Mouse (Mus musculus): ENCODE data around the gene Tex44.
A peak's percentile ranks its signal among the peaks of the same experiment; 100 is the strongest.

The Tex44 gene

DNA sequence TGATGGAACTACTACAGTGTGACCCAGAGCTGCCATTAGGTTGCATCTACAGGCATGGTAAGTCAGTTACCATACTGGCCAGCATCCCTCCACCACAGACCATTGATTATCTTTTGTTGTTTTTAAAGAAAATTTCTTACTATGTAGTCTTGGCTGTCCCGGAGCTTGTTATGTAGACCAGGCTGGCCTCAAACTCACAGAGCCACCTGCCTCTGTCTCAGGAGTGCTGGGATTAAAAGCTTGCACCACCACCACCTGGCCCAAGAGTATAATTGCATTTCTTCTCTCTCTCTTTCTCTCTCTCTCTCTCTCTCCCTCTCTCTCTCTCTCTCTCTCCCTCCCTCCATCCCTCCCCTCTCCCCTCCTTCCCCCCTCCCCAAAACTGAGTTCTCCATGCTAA lies 1.8 kb upstream of the Tex44 start:
- no peak for DNase-seq

DNA sequence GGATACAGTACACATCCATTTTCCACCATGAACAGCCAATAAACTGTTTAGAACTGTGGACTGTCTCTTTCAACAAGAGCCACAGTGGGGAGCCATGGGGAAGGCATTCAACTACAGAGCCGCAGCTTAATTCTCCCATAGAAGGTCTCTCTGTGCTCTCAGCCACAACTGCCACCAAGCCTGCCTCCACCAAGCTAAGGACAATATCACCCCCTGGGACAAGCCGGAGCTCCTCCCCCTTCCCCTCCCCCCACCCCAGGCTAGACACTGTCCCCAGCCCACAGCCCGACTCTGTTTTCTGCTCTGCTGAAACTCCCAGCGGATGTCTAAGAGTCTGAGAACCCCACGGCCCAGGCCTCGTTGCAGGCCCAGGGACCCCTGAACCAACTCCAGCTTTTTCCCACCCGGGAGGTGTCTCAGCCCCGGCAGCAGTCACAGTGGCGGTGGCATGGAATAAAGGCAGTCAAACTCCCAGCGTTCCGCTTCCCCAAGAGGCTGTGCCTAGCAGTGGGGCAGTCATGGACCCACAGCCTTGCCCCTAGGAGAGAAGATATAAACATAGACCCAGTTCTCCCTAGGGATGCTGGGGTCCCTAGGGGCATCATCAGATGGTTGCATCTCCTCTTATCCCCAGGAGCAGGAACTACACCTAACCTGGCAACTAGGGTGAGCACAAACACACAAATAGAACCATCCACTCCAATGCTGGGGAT lies 1.1 kb upstream of the Tex44 start:
- no peak for DNase-seq

DNA sequence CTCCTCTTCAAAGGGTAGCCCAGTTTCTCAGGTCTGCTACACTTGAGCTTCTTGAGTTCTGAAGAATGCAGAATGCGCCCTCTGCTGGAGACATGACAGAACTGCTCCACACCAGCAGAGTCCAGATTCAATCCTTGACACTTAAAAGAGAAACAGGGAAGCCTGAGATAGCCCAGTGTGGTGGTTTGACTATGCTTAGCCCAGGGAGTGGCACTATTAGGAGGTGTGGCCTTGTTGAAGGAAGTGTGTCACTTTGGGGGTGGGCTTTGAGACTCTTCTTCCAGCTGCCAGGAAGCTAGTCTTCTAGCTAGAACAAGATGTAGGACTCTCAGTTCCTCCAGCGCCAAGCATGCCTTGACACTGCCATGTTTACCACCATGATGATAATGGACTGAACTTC lies 3.9 kb downstream of the Tex44 start:
- DNase-seq, result peak; percentile 86

DNA sequence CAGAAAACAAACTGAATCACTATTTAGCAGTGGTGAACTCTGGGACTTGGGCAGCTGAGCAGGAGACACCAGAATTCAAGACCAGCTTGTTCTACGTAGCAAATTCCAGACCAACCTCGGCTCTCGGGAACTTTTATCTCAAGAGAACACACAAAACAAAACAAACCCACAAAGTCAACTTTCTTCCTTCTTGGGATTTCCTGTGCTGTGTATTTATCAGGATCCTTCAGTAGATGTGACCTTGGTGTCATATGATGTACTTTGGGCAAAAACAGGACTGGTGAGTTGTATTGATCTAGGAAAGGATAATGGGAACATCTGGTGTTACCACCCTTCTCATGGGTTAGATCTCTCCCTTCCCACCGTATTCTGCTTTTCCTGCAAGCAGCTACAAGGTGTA lies 6.6 kb downstream of the Tex44 start:
- DNase-seq, result no peak

DNA sequence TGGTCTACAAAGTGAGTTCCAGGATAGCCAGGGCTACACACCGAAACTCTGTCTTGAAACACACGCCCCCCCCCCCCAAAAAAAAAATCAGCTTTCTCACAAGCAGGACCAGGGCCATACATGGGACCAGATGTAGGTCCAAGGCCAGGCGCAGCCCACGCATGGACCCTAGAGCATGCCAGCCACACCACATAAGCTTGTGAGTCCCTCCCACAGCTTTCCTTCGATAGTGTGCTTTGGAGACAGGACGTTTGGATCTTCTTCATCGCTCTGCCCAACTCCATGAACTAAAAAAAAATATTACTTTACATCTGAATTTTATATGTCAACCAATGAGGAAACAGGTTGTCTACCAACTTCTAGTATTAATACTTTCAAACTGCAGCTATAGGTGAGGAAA lies 7.2 kb downstream of the Tex44 start:
- DNase-seq, result no peak

DNA sequence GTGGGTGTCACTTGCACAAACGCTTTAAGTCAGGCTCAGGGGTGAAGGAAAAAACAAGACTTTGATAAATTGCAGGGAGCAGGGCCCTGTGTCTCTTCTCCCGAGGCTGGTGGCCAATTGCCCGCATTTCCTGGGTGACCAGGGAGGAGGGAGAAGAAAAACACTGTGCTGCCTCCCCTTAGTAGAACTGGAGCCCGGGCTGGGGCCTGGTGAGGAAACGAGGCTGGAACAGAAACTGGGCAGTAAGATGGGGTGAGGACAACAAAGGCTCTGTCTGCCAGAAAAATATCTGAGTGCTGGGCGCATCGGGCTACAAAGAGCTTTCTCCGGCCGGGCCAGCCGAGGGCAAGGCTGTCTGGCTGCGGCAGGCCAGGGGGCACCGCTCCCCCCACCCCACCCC lies 7.9 kb downstream of the Tex44 start:
- no peak for DNase-seq

DNA sequence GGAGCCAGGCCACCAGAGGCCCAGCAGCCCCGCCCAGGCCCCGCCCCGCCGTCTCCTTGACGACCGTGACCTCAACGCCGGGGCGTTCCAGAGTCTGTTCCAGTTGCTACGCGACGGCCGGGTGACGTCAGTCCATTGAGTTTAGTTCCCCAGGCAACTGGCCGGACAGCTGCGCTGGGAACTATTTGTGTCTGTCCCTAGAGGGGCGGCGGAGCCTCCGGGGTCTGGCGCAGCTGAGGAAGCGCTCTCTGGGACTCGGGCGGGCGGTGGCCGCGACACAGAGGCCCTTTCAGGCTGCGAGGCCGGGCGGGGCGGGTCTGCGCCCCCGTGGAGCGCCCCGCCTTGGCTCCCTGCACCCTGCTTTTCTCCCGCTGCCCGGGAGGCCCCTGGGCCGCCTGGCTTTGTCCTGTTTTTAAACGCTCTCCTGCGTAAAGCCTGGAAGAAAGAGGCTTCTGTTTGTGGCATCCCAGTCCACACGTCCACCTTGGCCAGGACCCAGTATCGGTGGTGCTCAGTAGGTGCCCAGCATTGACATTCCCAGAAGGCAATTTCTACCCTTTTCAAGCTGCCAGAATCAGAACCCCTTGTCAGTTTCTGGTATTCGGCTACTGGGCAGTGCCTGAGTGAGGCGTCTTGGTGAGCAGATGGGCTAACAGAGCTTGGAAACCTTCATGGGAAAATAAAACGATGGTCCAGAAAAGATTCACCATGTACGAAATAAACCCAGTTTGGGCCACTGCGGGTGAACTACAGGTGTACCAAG lies 8.5 kb downstream of the Tex44 start:
- DNase-seq, result peak; percentile 100

DNA sequence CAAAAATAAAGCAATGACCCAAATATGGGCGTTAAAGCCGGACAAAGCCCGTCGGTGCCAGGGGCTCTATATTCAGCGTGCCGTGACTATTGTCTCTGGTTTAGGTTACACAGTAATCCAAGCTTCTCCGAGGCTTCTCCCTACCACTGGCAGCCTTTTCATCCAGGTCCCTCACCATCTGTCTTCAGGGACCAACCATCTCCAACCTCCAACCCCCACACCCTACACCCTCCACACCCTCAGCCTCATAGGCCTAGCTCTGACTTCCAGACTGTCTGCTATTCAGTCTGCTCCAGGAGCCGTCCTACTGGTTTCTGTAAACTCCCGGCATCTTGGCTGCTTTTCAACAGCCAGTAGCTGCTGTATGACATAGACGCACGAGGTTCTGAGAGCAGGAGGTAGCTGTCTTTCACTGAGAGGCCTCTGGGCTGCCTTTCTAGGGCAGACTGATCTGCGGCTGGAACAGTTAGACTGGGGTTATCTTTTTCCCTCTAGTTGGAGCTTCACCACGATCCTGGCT lies 9.2 kb downstream of the Tex44 start:
- DNase-seq, result peak; percentile 74

DNA sequence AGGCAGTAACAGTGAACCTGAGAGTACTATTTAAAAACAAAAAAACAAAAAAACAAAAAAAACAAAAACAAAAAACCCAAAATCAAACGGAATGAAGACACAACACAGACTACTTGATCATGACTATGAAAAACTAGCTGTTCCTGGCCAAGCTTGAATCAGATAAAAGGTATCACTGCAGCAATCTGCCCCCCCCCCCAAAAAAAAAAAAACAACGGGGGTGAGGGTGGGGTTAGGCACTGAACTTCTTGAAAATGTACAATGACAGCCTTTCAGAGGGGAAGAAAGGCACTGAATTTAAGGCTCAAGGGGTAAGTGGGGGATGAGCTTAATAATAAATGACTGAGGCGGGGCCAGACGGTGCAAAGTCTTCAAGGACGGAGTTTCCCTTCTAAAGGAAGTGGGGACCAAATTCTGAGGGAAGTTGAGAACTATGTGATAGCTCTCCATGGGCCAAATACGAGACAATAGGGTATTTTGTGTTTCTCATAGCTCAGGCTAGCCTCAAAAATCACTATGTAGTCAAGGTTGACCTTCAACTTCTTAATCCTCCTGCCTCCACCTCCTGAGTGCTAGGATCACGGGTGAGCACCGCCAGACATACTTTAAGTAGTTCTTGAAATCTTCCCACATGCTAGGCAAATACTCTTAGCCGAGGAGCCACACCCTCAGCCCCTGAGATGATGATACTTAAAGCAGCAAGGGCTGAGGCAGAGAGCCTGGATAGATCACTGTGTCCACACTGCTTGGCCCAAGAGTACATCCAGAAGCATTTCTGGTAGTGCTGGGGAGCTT lies 11.3 kb downstream of the Tex44 start:
- DNase-seq, result no peak

DNA sequence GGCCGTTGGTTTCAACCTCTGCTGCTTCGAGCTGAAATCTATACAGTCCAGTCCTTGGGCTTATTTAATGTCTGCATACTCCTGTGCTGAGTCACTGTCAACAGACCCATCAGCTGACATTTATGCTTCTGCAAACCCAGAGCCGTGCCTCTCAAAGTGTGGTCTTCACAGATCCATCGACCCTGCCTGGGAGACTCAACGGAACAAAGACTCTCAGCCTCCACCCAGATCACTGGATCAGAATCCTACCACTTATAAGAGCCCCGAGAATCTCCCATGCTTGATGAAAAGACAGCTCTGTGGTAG lies 11.8 kb downstream of the Tex44 start:
- DNase-seq, result no peak

DNA sequence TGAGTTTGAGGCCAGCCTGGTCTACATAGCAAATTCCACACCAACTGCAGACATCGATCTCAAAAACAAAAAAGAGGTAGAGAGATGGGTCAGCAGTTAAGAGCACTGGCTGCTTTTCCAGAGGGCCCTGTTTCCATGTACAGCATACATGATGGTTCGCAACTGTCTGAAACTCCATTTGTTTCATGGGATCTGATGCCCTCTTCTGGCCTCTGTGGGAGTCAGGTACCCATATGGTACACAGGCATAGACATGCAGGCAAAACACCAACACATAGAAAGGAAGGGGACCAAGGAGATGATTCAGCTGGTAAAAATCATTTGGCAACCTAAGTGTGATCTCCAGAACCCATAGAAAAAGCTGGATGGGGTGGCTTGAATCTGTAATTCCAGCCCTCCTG lies 12.4 kb downstream of the Tex44 start:
- no peak for DNase-seq

DNA sequence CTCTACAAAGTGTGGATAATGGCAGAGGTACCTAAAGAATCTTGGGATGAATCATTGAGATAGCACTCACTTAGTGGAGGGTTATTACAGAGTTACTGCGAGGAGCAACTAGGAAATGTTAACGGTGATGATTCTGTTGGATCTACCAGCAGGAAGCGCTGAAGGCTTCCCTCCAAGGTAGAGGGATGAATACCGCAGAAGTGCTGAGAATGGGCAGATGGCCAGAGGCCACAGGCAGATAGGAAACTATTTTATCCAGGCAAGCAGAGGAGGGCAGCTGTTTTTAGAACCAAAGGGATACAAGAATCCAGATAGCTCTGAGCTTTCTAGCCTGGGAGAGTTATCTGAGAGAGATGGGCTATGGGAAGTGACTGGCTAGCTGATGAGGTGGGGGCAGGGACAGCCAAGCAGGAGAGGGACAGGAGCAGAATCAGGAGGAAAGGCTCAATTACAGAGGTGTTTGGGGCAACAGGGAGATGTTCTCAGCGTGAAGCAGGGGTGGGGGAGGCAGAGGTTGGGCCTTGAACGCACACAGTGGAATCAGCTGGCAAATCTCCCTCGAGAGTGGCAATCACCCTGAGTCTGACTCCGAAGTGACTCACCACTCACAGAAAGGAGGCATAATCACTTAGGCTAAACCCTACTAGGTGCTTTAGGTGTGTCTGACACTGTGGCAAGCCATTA lies 13.5 kb downstream of the Tex44 start:
- peak; percentile 51 for DNase-seq

DNA sequence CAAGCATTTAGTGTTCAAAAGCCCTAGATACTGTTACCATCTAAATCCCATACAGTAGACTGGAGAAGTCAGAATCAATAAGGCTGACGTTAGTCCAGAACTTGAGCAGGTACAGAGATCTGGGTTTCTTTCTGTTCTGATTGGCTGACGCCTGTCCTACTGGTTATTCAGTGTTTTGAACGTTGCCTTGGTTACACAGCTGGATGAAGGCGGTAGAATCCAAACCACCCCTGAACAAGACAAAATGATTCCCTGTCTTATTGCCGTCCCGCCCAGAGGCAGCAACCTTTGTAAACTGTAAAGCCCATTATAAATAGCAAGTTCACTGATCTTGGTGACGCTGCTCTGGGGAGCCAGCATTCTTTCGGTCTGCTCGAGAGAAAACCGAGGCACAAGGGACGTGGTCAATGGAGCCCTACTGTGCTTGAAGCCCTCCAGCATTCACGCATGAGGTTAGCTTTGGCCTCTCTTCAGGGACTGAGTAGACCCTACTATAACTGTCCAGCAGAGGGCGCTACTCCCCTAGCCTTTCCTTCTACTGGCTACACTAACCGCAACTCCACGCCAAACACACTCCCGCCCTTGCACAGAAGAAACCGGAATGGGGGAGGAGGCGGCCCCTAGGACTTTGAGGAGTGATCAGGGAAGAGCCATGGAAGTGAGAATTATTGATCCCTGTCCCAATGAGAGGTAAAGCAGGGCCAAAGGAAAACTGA lies 14.2 kb downstream of the Tex44 start:
- DNase-seq, result peak; percentile 98

DNA sequence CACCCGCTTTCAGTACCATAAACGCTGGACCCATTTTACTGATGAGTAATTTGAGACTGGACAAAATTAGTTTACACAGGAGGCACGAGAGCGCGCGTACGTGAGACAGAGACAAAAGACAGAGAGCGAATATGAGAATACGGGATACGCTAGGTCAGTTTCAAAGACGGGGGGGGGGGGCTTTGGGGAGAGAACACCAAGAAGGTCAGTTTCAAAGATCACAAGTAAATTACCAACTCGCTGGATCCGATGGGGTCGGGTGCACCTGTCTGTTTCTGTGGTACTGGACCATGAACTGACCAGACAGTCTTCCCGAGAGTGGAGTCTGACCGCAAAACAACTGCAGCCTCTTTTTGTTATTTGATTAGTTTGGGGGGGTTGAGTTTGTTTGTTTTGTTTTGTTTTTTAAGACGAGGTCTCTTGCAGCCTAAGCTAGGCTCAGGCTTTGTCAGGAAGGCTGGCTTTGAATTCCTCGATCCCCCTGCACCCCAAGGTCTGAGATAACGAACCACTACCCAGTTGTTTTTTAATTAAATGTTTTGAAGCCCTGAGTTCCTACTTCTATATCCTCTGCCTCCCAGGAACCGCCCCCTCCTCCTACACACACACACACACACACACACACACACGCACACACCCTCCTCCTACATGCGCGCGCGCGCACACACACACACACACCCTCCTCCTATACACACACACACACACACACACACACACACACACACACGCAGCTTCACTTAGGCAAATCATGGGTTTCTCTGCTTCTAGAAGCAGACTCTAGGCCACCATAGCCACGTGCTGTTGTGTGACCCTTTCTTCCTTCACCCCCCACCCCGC lies 15.0 kb downstream of the Tex44 start:
- peak; percentile 77 for DNase-seq

DNA sequence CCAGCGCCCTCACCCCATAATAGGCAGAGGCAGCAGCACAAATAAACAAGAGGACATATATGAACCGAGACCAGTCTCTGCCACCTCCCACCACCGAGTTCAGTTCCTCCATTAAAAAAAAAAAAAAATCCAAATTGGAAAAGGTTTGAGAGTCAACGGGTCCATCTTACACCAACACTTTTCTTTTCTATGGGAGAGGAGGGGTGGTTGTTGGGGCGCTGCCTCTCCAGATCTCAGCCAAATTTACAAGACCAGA lies 15.5 kb downstream of the Tex44 start:
- no peak for DNase-seq

DNA sequence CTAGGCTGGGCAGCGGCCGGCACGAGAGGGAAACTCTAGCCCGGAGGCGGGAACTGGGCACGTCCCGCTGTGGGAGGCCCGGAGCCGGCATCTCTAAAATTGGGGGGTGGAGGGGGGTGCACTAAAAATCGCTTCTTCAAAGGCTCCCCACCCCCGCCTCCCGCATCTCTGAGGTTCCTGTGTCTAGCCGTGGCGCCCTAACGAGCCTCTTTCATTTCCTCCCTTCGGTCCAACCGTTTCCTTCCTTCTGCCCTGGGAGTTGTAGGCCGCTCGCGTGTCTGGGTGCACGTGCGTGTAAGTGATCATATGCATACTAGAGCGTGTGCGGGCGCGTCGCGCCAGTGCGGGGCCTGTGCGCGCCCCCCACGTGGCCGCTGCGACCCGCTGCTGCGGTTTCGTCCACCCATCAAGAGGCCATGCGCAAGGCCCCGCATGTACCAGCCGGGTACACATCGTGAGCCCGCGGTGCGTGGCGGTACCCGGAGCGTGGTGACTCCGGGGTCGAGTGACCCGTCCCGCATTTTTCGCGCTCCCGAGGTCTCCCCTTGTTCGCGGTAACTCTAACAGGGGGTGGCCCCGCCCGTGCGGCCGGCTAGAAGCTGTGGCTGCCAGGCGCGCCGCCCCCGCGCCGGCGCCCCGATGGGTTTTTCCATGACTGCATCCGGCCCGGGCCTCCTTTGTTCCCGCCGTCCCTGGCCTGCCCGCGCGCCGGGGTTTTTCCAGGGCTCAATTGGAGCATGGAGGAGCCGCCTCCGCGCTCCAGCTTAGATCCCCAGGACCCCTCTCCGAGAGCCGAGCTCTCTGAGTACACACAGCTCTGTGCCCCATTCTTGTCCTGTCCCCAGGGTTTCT lies 16.1 kb downstream of the Tex44 start:
- DNase-seq, result peak; percentile 95

DNA sequence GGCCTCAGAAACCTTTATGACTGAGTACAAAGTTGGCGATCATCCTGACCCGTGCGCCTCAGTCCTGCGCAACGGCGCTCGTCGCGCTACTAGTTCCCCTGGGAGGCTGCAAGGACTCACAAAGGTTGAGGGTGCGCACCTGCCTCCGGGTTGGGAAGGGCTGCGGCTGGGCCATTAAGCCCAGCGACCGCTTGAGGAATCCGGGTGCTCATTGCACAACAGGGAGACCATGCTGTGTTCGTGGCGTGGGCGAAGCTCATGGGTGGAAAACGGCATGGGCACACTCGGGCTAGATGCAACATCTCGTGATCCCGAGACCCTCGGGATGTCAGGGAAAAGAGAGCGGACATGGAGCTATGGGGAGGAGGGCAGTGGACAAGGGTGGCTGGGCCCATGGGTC lies 16.7 kb downstream of the Tex44 start:
- DNase-seq, result no peak

DNA sequence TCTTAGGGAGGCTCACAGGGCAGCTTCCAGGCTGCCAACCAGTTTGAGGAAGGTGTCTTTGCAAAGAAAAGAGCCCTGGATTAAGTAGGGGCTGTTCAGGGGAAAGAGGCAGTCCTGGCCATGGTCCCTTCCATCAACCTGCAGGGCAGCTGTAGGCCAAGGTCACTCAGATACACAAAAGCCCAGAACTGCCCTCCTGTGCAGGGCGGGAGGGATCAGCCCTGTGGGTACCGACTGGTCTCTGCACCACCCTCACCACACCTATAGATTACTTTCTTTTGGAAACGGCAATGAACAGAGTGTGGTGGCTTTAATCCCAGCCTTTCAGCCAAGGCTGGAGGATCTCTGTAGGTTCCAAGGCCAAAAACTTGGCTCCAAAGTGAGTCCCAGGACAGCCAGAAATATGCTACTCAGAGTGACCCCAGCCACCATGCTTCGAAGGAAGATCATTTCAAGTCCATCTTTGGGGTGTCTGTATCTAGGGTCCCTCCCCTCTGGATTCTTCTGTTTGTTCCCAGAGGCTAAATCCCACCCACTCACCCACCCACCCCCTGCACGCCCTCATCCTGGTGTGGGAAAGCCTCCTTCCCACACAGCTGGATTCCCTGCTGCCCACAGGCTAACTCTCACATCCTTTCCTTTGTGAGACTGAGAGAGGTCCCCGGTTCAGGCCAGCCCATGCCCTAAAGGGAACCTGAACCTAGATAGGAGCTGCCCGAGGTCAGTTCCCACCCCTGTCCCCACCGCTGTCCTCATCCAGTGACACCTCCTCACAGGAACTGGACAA lies 17.4 kb downstream of the Tex44 start:
- DNase-seq, result peak; percentile 44

DNA sequence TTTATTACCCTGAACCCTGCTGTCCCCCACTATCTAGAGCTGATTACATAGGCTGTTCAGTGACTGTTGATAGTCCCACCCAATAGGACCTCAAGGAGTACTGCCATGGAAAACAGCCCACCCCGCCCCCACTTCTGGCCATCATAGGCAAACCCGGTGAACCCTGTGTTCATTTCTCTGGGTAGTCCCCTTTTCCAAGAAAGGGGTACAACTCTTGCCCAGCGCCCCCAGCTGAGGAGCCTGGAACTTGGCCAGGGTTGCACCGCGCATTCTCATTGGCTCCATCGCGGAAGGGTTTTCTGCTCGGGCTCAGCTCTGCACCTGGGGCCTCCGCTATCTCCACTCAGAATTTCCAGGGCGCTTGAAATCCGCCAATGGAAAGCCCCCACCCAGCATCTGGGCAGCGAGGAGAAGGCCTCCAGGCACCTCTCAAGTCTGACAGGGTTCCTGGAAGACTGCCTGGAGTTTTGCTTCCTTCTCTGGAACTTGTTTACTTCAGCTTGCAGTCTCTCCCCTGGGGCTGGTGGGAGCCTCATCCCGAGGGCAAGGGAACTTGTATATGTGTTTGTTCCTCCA lies 21.6 kb downstream of the Tex44 start:
- DNase-seq, result peak; percentile 72

DNA sequence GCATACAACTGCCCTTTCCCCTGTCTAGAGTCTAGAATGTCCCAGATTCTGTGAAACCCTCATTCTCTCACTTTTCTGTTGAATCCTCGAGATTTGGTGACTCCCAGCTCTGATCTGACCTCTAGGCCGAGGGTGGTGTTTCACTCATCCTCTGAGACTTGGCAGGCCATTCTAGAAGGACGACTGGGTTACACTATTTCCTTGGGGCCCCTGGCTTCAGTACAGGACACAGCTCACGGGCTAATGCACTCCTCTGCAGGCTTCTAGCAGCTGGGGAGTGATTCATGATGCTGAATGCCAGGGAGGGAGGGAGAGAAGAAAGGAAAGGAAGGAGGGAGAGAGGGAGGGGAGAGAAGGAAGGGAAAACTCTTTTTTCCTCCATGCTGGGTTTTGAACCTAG lies 22.1 kb downstream of the Tex44 start:
- DNase-seq, result peak; percentile 46
